Mouse (Mus musculus) ES-Bruce4 (cell line): ENCODE results near the gene Fuz.

Source experiments
- CTCF ChIP-seq: IDR thresholded peaks from one replicate; pipeline ENCODE4 v1.8.1; 2011; ENCODE audit warnings: low read depth, low read length
- EP300 ChIP-seq: IDR thresholded peaks from 2 replicates; pipeline ENCODE4 v1.6.1; 2011; ENCODE audit warnings: low read depth, low read length; ENCODE audit not compliant: insufficient read depth
- POLR2A ChIP-seq: IDR thresholded peaks from one replicate; pipeline ENCODE4 v1.8.1; 2011; ENCODE audit warnings: low read length; ENCODE audit not compliant: insufficient read depth

- TF ChIP-seq CTCF (no peak), POLR2A (no peak), EP300 (no peak)
These were observed 26.8 kb upstream of the Fuz start for GRCm38 (mm10) chr7:44868919-44869696.
